Mouse (Mus musculus) yolk sac, embryonic 10.5 days (tissue): ENCODE data around the gene Nexn.
"Not testable (repeated sequence)": the region's sequence is repeated elsewhere in the genome, so short reads cannot be mapped to it uniquely, and the experiment has no call there.

Source experiments
- DNase-seq: peaks from one replicate; pipeline ENCODE4 v3.0.0-alpha.2; 2017; ENCODE audit warnings: low spot score

The Nexn gene

DNA sequence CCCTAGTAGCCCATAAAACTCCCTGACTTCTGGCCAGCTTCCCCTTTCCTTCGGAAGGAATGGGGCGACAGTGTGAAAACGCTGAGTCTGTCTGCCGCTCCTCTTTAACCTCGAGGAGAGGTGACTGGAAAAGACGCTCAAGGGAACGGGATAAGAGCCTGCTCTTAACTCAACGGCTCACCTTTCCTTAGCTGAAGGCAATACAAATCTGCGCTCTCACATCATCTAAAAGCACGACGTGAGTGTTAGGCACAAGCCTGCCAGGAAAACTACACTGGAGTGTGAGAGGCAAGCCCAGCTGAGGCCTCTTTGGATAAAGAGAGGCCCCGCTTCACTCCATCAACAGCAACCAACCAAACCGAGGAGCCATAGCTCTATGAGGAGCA, at the start of gene Nexn:
Gene Nexn (minus strand): TSS at position 315 of the 386 bp plus-strand sequence.
- DNase-seq, result no peak

- DNase-seq, result peak; percentile 79
Measured at GRCm38 (mm10) chr3:152315613-152316012, 49.5 kb upstream of the Nexn start.

DNA sequence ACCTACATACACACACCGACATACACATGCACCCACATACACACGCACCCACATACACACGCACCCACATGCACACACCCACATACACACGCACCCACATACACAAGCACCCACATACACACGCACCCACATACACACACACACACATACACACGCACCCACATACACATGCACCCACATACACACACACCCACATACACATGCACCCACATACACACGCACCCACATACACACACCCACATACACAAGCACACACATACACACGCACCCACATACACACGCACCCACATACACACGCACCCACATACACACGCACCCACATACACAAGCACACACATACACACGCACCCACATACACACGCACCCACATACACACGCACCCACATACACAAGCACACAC, 48.5 kb upstream of the Nexn start:
- not testable (repeated sequence) for DNase-seq

- no peak for DNase-seq
Measured at GRCm38 (mm10) chr3:152309250-152309645, 43.1 kb upstream of the Nexn start.

DNA sequence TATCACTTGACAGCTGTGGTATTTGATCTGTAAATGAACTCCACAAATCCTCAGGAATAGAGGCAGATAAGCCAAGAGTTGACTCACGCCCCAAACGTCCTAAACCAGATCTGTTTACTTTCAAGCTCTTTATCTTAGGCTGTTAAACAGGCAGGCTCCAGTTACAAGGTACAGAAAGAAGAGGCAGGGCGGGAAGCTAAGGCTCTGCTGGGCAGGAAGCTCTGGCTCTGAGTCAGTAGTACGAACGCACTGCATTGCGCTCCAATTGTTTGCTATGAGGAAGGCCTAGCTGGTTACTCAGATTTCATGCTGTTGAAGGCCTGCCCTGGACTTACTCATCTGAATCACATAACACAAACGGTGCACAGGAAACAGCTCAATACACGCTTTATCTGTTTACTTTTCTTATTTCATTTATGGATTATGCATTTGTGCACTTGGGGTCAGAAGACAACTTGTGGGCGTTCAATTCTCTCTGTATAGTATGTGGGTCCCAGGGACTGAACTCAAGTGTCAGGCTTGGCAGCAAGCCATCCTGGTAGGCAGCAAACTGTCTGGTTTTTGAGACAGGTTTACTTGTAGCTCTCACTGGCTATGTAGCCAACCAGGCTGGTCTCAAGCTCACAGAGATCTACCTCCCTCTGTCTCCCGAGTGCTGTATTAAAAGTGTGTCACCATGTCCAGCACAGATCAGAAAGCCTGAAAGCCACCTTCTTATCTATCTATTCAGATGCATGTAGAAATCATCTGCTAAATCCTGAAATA, 42.5 kb upstream of the Nexn start:
- DNase-seq, result peak; percentile 85

- DNase-seq, result no peak
Measured at GRCm38 (mm10) chr3:152305971-152306370, 39.8 kb upstream of the Nexn start.

DNA sequence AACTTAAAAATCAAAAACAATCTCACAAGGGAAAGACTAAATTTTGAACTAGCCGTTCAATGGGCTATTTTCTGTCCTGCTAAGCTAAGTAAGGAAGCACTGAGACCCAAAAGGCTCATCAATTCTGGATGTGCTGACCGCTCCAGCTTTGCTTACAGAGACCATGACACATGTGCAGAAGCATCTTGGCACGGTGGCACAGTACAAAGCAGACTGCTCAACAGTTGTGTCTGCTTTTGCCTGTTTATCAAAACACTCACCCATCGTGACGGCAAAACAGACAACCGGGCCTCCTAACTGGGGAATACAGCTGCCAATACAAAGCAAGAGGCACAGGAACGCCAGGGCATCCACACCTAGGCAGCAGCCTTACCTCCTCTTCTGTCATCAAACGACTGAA, 38.9 kb upstream of the Nexn start:
- no peak for DNase-seq

GRCm38 (mm10) chr3:152304093-152304815, 38.1 kb upstream of the Nexn start:
- peak; percentile 56 for DNase-seq

DNA sequence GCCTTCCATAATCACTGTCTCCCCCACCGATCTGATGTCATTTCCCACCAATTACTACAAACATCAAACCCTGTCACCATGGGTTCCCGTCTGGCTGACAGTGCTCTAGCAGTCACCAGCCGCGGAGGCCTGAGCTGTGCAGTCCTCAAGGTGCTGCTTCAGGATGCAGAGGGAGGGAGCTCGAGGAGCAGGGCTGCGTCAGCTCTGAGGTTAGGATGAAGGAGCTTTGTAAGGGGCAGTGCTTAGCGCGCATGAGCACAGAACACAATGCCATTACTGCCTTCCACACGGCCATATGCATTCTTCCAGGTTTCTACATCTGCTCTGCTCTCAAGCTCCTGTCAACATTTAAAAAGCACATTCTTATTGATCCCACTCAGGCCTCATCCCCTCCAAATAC, 36.8 kb upstream of the Nexn start:
- DNase-seq, result no peak

DNA sequence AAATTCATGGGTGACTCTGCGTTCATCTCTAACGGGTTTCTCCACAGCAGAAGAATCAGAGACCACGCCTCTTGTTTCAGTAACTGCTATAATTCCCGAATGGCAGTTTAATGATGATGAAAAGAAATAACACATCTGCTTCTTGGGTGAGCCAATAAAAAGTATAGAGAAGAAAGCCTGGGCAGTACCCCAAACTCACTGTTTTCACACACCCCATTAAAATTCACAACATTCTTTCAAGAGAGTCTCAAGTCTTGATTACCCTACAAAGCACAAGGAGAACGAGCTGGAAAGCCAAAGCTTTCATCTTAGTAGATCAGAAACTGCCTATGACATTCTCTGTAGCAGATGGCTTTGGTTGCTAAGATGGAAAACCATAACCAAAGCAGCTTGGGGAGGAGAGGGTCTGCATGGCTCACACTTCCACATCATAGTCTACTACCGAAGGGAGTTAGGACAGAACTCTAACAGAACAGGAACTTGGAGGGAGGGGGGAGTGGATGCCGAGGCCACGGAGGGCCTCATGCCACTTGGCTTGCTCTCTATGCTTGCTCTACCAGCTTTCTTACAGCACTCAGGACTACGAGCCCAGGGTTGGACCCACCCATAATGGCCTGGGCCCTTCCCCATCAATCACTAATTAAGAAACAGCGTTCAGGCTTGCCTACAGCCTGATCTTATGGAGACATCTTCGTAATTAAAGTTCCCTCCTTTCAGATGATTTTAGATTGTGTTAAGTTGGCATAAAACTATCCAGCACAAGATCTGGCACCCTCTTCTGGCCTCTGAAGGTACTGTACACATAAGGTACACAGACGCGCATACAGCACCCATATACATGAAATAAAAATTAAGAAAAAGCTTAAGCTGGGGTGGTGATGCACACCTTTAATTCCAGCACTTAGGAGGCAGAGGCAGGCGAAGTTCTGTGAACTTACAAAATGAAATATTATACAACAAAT, 34.5 kb upstream of the Nexn start:
- no peak for DNase-seq

DNA sequence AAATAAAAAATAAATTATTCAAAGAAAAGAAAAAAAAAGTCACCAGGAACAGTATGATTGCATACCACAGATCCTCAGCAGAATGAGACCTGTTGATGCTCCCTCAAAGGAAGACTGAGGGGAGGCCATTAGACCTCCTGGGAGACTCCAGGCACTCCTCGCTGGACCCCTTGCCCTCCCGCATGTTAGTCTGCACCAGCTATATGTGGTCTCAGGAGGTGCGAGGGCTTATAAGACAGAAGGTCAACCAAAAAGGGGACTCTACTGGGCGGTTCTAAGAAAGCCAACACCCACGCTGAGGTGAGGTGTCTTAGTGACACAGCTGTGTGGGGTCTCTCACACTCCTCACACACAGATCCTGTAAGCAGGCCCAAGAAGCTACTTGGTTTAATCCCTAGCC, 29.7 kb upstream of the Nexn start:
- no peak for DNase-seq

GRCm38 (mm10) chr3:152294400-152294799, 28.2 kb upstream of the Nexn start:
- no peak for DNase-seq

DNA sequence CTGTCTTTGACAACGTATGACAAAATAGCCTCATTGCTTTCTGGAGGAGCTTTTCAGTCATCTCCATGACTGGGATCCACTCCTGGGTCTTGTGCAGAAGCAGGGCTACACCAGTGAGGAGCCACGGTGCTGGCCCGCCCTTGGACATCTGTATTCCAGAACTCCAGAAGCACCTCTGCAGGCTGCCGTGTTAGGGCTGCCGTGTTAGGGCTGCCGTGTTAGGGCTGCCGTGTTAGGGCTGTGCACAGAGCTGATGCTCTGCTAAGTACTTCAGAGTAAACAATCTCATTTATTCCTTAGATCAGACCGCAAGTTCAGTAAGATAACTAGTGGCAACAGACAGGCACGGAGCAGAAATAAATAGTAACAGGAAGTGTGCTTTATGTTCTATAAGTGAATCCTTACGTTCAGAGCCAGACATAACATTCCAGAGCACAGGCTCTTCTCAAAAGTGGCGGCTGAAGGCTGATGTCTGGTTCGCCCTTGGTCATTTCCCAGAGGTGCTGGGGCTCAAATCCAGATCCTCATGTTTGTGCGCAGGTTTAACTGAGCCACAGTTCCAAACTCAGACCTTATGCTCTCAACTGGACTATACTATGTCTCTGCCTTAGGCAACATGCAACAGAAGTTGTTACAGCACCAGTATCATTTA, 27.5 kb upstream of the Nexn start:
- no peak for DNase-seq

- DNase-seq, result no peak
Measured at GRCm38 (mm10) chr3:152291895-152292294, 25.7 kb upstream of the Nexn start.

DNA sequence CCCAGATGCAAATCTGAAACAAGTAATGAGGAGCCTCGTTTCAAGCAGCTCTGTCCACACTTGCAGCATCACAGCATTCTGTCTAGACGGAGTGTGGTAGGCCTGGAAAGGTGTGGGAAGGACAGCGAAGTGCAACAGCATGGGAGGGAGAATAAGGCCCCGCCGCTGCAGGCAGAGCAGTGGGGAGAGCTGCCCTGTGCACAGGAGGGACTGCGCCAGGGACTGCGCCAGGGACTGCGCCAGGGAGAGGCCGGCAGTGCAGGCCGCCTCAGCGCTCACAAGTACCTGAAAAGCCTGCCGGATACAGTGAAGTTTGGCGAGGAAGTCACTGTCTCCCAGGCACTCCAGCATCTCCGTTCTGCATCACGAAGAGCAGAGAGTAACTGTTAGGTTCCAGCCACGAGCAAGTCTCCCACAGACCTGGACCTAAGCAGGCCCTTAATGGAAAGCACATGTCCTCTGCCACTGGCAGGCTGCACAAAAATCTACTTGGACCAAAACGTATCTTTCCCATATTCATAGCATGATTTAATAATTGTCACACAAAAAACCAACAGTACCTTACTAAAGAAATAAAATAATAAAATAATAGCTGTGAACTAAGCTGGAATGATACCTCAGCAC, 24.1 kb upstream of the Nexn start:
- DNase-seq, result no peak

- no peak for DNase-seq
Measured at GRCm38 (mm10) chr3:152288740-152289139, 22.6 kb upstream of the Nexn start.

- no peak for DNase-seq
Measured at GRCm38 (mm10) chr3:152288276-152288675, 22.1 kb upstream of the Nexn start.

- no peak for DNase-seq
Measured at GRCm38 (mm10) chr3:152287810-152288209, 21.7 kb upstream of the Nexn start.

GRCm38 (mm10) chr3:152284759-152285158, 18.6 kb upstream of the Nexn start:
- no peak for DNase-seq

DNA sequence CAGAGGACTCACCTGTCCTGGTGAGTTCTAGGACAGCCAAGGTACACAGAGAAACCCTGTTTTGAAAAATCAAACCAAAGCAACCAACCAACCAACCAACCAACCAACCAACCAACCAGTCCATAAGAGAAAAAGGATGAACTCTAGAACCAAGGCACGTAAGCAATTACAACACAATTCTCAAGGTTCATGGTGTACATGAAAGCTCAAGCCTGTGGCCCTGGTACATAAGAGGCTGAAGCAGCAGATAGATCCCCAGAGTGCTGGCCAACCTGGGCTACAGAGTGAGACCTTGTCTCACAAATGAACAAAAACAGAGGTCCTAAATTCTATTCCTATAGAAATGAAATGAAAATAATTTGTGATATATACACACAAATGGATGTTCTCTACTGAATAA, 18.2 kb upstream of the Nexn start:
- DNase-seq, result no peak

DNA sequence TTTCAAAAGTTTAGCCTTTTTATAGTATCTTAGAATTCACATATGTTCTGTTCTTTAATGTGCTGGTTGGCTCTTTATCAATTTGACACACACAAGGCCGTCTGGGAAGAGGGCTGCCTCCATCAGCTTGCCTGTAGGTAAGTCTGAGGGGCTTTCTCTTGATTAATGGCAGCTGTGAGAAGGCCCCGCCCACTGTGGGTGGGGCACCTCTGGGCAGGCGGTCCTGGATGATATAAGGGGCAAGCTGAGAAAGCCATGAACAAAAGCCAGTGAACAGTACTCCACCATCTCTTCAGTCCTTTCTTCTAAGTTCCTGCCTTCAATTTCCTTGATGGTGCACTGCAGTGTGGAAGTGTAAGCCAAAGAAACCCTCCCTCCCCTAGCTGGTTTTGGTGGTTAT, 16.0 kb upstream of the Nexn start:
- DNase-seq, result no peak

DNA sequence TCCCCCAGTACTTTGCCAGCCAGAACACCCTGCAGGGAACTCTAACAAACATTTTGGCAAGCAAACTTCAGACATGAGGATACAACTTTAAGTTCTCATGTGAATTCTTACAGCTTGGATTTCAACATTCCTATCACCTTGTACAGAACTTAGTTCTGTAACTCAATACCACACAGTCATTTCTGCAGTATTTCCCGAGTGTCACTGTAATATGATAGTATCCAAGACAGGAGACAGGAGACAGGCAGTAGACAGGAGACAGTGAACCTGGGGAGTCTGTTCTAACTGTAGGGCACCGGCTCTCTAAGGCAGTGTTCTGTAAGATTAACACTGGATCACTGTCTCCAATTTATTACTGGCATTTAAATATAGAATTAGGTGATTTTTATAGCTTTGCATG, 12.3 kb upstream of the Nexn start:
- no peak for DNase-seq
